Mouse (Mus musculus) heart, embryonic 16.5 days (tissue): Measurements from ENCODE around the gene Mmp25. TPM values are rescaled to one million over a fixed set of nuclear protein-coding genes. Genes with fewer than 3 reads are reported as not detected.

ENCODE experiments used
- ATAC-seq: fragments of 200-750 bp; cut with Nextera tagmentation; replicated peaks from 2 replicates; pipeline ENCODE4 v1.8.0; 2017; ENCODE audit warnings: moderate number of reproducible peaks; ENCODE audit not compliant: insufficient read depth, low FRiP score; ENCODE audit errors: extremely low read depth
- H3K27ac ChIP-seq: fragments of 300-500 bp; sonication (generic); 2 replicates; pipeline ENCODE4 v1.5.1; 2014; ENCODE audit warnings: mild to moderate bottlenecking, low read length, control low read depth, moderate library complexity
- H3K27me3 ChIP-seq: fragments of 300-500 bp; sonication (generic); 2 replicates; pipeline ENCODE4 v1.6.1; 2014; ENCODE audit warnings: low read length, mixed read lengths; ENCODE audit not compliant: control insufficient read depth, insufficient read depth
- H3K36me3 ChIP-seq: fragments of 300-500 bp; sonication (generic); 2 replicates; pipeline ENCODE4 v1.6.1; 2014; ENCODE audit not compliant: control insufficient read depth, insufficient read depth
- H3K4me1 ChIP-seq: fragments of 300-500 bp; sonication (generic); 2 replicates; pipeline ENCODE4 v1.6.1; 2014; ENCODE audit warnings: low read length, mixed read lengths; ENCODE audit not compliant: control insufficient read depth, insufficient read depth
- H3K4me2 ChIP-seq: fragments of 300-500 bp; sonication (generic); 2 replicates; pipeline ENCODE4 v1.6.1; 2014; ENCODE audit warnings: low read depth, mild to moderate bottlenecking, control low read depth, low read length
- H3K4me3 ChIP-seq: fragments of 300-500 bp; sonication (generic); 2 replicates; pipeline ENCODE4 v1.5.1; 2014; ENCODE audit warnings: mild to moderate bottlenecking, control low read depth, low read length
- H3K9ac ChIP-seq: fragments of 300-500 bp; sonication (generic); 2 replicates; pipeline ENCODE4 v1.6.1; 2014; ENCODE audit warnings: low read length, control low read depth
- H3K9me3 ChIP-seq: fragments of 300-500 bp; sonication (generic); replicated peaks from 2 replicates; pipeline ENCODE4 v1.6.1; 2016; ENCODE audit warnings: low read length; ENCODE audit not compliant: control insufficient read depth
- WGBS: fragments of 180-500 bp; shearing (Covaris S2); extraction: QIAGEN DNeasy Blood & Tissue Kit; methylation state at CpG from one replicate; pipeline ENCODE4 v1.1.7; 2014; 5-methylcytosine and 5-hydroxymethylcytosine counted together
- polyA plus RNA-seq: library from polyadenylated mRNA; unstranded; fragments of >200 nt; fragmentation: Nextera tagmentation; extraction: Ambion mirVana; gene quantifications from 2 replicates; pipeline ENCODE4 v1.2.1, GENCODE M21; 2015

Gene Mmp25
- polyA plus RNA-seq, 1 experiment from 2014 or later: 0.25 TPM

DNA sequence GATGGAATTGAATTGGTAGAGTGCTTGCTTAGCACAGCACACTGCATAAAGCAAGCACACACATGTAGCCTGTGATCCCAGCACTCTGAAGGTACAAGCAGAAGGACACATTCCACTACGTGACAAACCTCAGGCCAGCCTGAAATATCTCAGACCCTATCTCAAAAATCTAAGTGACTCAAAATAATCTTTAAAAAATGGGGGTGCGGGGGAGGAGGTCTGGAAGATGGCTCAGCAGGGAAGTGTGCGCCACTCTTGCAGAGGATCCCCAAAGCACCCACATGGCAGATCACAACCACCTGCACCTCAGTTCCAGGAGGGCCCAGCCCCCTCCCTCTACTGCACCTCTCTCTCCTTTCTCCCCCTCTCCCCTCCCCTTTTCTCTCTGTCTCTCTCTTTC is 26.4 kb upstream of the Mmp25 start:
- Histone ChIP-seq H3K4me1 (peaks cover 27% of the 10 kb centered on the region), H3K9me3 (no peaks in the 10 kb centered on the region), H3K36me3 (peaks cover 31% of the 10 kb centered on the region), H3K27me3 (no peaks in the 10 kb centered on the region), H3K9ac (no peak overlapping the region), H3K4me2 (no peak overlapping the region), H3K4me3 (no peak overlapping the region), H3K27ac (no peak overlapping the region)
- 87% methylated on average over 3 of the region's 3 CpGs for WGBS
- ATAC-seq: no peak

GRCm38 (mm10) chr17:23670516-23671074 is 25.5 kb upstream of the Mmp25 start:
- H3K27me3 ChIP-seq: no peaks in the 10 kb centered on the region
- no peaks in the 10 kb centered on the region for H3K9me3 ChIP-seq
- peaks cover 34% of the 10 kb centered on the region for H3K36me3 ChIP-seq
- 82% methylated on average over 6 of the region's 7 CpGs for whole genome bisulfite sequencing
- H3K4me3 ChIP-seq: no peak overlapping the region
- no peak overlapping the region for H3K27ac ChIP-seq
- H3K4me2 ChIP-seq: no peak overlapping the region
- H3K9ac ChIP-seq: no peak overlapping the region
- H3K4me1 ChIP-seq: peaks cover 24% of the 10 kb centered on the region
- ATAC-seq: no peak

- Histone ChIP-seq H3K9ac (no peak overlapping the region), H3K27ac (no peak overlapping the region), H3K9me3 (no peaks in the 10 kb centered on the region), H3K4me2 (no peak overlapping the region), H3K4me3 (no peak overlapping the region), H3K36me3 (peaks cover 32% of the 10 kb centered on the region), H3K27me3 (peaks cover 19% of the 10 kb centered on the region), H3K4me1 (peaks cover 2% of the 10 kb centered on the region; the same call in 1 of the 2 replicates)
- 80% methylated on average over 14 of the region's 14 CpGs for WGBS
- no peak for ATAC-seq
Observed at GRCm38 (mm10) chr17:23665511-23665910, 20.4 kb upstream of the Mmp25 start.

- Histone ChIP-seq H3K36me3 (peaks cover 23% of the 10 kb centered on the region), H3K4me1 (peaks cover 2% of the 10 kb centered on the region; the same call in 1 of the 2 replicates), H3K4me2 (no peak overlapping the region), H3K27ac (no peak overlapping the region), H3K4me3 (no peak overlapping the region), H3K9ac (no peak overlapping the region), H3K27me3 (peaks cover 28% of the 10 kb centered on the region), H3K9me3 (no peaks in the 10 kb centered on the region)
- no peak for ATAC-seq
- WGBS: 25% methylated on average over 5 of the region's 5 CpGs
Observed at GRCm38 (mm10) chr17:23664556-23665021, 19.5 kb upstream of the Mmp25 start.

GRCm38 (mm10) chr17:23661526-23661925 is 16.4 kb upstream of the Mmp25 start:
- peaks cover 32% of the 10 kb centered on the region for H3K27me3 ChIP-seq
- 2% methylated on average over 9 of the region's 9 CpGs for WGBS
- H3K4me2 ChIP-seq: no peak overlapping the region
- peaks cover 2% of the 10 kb centered on the region; the same call in 1 of the 2 replicates for H3K4me1 ChIP-seq
- H3K4me3 ChIP-seq: no peak overlapping the region
- no peak for ATAC-seq
- H3K36me3 ChIP-seq: 0 out of 2 replicates have a peak, but pooled peaks cover 3% of the 10 kb centered on the region
- no peak overlapping the region for H3K9ac ChIP-seq
- no peak overlapping the region for H3K27ac ChIP-seq
- no peaks in the 10 kb centered on the region for H3K9me3 ChIP-seq

GRCm38 (mm10) chr17:23660876-23661200 is 15.8 kb upstream of the Mmp25 start:
- H3K36me3 ChIP-seq: no peaks in the 10 kb centered on the region
- peak overlapping the region; percentile 19 for H3K4me3 ChIP-seq
- no peaks in the 10 kb centered on the region for H3K9me3 ChIP-seq
- peak overlapping the region; percentile 48 for H3K4me2 ChIP-seq
- H3K27ac ChIP-seq: no peak overlapping the region
- peaks cover 2% of the 10 kb centered on the region; the same call in 1 of the 2 replicates for H3K4me1 ChIP-seq
- H3K27me3 ChIP-seq: peaks cover 32% of the 10 kb centered on the region
- WGBS: 5% methylated on average over 14 of the region's 14 CpGs
- H3K9ac ChIP-seq: peak overlapping the region; percentile 38; the same call in 1 of the 2 replicates
- no peak for ATAC-seq

- Histone ChIP-seq H3K27ac (no peak within 1 kb of the TSS), H3K4me2 (peak within 1 kb of the TSS; percentile 48), H3K9me3 (no peaks in the 10 kb centered on the region), H3K4me3 (peak within 1 kb of the TSS; percentile 19), H3K4me1 (peaks cover 2% of the 10 kb centered on the region; the same call in 1 of the 2 replicates), H3K27me3 (peaks cover 32% of the 10 kb centered on the region), H3K9ac (peak within 1 kb of the TSS; percentile 38; the same call in 1 of the 2 replicates), H3K36me3 (no peaks in the 10 kb centered on the region)
- ATAC-seq: no peak
- 5% methylated on average over 27 of the region's 27 CpGs for WGBS
Observed at GRCm38 (mm10) chr17:23660117-23660875, 15.2 kb upstream of the Mmp25 start, which contains the start of gene Bicdl2. TSS of gene Bicdl2 (plus strand) at chr17:23660506.

- Histone ChIP-seq H3K9ac (no peak overlapping the region), H3K36me3 (no peaks in the 10 kb centered on the region), H3K4me2 (no peak overlapping the region), H3K4me3 (no peak overlapping the region), H3K4me1 (peaks cover 2% of the 10 kb centered on the region; the same call in 1 of the 2 replicates), H3K9me3 (no peaks in the 10 kb centered on the region), H3K27me3 (peaks cover 32% of the 10 kb centered on the region), H3K27ac (no peak overlapping the region)
- ATAC-seq: no peak
- 56% methylated on average over 3 of the region's 3 CpGs for WGBS
Observed at GRCm38 (mm10) chr17:23658450-23658849, 13.4 kb upstream of the Mmp25 start.

DNA sequence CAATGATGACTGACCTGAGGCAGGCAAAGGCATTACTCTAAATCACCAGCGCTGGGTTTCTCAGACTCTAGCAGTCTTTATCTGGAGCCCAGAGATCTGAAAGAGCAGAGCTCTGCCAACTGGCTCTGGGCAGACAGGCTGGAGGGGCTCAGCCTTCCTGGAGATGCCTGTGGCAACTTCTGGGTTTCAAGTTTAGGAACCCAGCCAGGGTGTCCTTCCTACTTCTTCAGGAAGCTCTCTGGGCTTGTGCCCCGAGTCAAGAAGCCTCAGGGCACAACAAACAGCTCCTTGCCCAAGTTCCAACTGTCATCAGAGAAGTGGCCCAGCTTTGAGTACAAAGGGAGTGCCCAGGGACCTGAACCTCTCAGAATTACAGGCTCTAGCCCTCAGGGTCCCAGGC is 9.3 kb upstream of the Mmp25 start:
- Histone ChIP-seq H3K4me3 (no peak overlapping the region), H3K27ac (no peak overlapping the region), H3K27me3 (peaks cover 3% of the 10 kb centered on the region), H3K9ac (no peak overlapping the region), H3K9me3 (no peaks in the 10 kb centered on the region), H3K4me2 (no peak overlapping the region), H3K36me3 (no peaks in the 10 kb centered on the region), H3K4me1 (no peaks in the 10 kb centered on the region)
- 52% methylated on average over 2 of the region's 2 CpGs for WGBS
- ATAC-seq: no peak
